Mouse (Mus musculus) limb, embryonic 12.5 days (tissue): ENCODE data around the gene Auts2. TPM values are rescaled to one million over a fixed set of nuclear protein-coding genes. Genes with fewer than 3 reads are reported as not detected.
A peak's percentile ranks its signal among the peaks of the same experiment; 100 is the strongest.

ENCODE experiments used
- ATAC-seq: fragments of 200-750 bp; cut with Nextera tagmentation; 2 replicates; pipeline ENCODE4 v1.8.0; 2017; ENCODE audit warnings: low read depth, moderate TSS enrichment; ENCODE audit not compliant: insufficient number of reproducible peaks, insufficient read depth, low FRiP score, low TSS enrichment
- H3K27ac ChIP-seq: fragments of 300-500 bp; sonication (generic); 2 replicates; pipeline ENCODE4 v1.5.1; 2016; ENCODE audit warnings: mild to moderate bottlenecking, moderate library complexity
- H3K27me3 ChIP-seq: fragments of 300-500 bp; sonication (generic); 2 replicates; pipeline ENCODE4 v1.6.1; 2016; ENCODE audit warnings: mild to moderate bottlenecking, moderate library complexity
- H3K36me3 ChIP-seq: fragments of 300-500 bp; sonication (generic); 2 replicates; pipeline ENCODE4 v1.6.1; 2016; ENCODE audit warnings: mild to moderate bottlenecking, moderate library complexity
- H3K4me1 ChIP-seq: fragments of 300-500 bp; sonication (generic); replicated peaks from 2 replicates; pipeline ENCODE4 v1.6.1; 2016
- H3K4me2 ChIP-seq: fragments of 300-500 bp; sonication (generic); 2 replicates; pipeline ENCODE4 v1.6.1; 2016; ENCODE audit warnings: mild to moderate bottlenecking, moderate library complexity
- H3K4me3 ChIP-seq: fragments of 300-500 bp; sonication (generic); replicated peaks from 2 replicates; pipeline ENCODE4 v1.5.1; 2016; ENCODE audit warnings: mild to moderate bottlenecking
- H3K9ac ChIP-seq: fragments of 300-500 bp; sonication (generic); replicated peaks from 2 replicates; pipeline ENCODE4 v1.6.1; 2016; ENCODE audit warnings: mild to moderate bottlenecking, moderate library complexity
- H3K9me3 ChIP-seq: fragments of 300-500 bp; sonication (generic); 2 replicates; pipeline ENCODE4 v1.6.1; 2016; ENCODE audit warnings: mild to moderate bottlenecking, moderate library complexity
- WGBS: fragments of 180-500 bp; shearing (Covaris S2); methylation state at CpG from one replicate; pipeline ENCODE4 v1.1.7; 2016; 5-methylcytosine and 5-hydroxymethylcytosine counted together
- polyA plus RNA-seq: library from polyadenylated mRNA; unstranded; fragments of >200 nt; fragmentation: Nextera tagmentation; extraction: Ambion mirVana; gene quantifications from 2 replicates; pipeline ENCODE4 v1.2.1, GENCODE M21; 2016

The Auts2 gene
- polyA plus RNA-seq, 1 experiment from 2014 or later: 66.4 TPM

DNA sequence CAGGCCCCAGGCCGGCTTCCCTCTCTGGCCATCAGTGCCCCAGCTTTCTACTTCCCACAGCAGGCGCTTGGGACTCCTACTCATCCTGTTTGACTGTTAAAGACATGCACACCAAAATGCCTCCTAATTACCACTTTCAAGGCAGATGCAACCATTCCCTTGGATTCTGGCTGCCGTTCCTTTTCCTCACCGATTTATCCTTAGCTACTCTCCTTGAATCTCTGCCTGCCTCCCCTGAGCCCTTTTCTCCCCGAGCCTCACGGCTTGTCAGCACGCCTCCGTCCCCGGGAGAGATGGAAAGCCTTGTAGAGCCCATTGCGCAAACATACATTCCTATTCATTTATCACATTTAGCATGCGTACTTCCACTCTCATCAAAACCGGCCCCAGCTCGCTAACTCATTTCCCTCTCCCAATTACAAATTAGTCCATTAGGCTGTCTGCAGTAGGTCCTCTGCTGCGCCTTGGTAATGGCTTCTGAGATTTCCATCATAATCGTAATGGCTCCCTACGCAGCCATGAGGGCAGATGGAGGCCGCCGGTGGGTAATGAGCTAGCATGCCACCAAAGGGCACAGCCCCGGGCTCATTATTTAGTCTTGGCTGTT lies 825.7 kb downstream of the Auts2 start:
- Histone ChIP-seq H3K36me3 (peaks cover 10% of the 10 kb centered on the region), H3K4me1 (peaks cover 28% of the 10 kb centered on the region), H3K27ac (no peak overlapping the region), H3K9me3 (peaks cover 2% of the 10 kb centered on the region; the same call in 1 of the 2 replicates), H3K27me3 (peaks cover 29% of the 10 kb centered on the region), H3K4me3 (no peak overlapping the region), H3K4me2 (0 out of 2 replicates have a peak overlapping the region, but pooled peaks have one; percentile 2), H3K9ac (no peak overlapping the region)
- 51% methylated on average over 19 of the region's 19 CpGs for WGBS
- no peak for ATAC-seq

DNA sequence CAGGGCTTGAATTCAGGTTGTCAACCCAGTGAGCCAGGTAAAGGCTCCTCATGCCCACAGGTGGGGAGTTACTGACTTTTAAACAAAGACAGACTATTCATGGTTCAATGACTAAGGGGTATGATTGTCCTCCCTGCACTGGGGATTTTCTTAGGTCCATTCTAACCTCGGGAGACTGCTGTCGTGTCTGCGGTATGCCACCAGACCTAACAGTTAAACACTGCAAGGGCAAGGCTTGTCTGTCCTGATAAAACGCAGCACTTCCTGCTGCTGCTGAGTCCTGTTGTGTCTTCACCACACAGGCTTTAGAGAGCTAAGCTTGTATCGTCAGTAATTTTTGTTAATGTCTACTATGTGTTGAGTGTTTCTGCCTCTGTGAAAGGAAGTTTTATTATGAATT lies 828.2 kb downstream of the Auts2 start:
- peaks cover 26% of the 10 kb centered on the region for H3K27me3 ChIP-seq
- H3K9ac ChIP-seq: no peak overlapping the region
- no peak overlapping the region for H3K27ac ChIP-seq
- peaks cover 4% of the 10 kb centered on the region; the same call in 1 of the 2 replicates for H3K9me3 ChIP-seq
- H3K36me3 ChIP-seq: peaks cover 10% of the 10 kb centered on the region
- no peak for ATAC-seq
- H3K4me3 ChIP-seq: no peak overlapping the region
- 90% methylated on average over 5 of the region's 5 CpGs for WGBS
- H3K4me1 ChIP-seq: peaks cover 44% of the 10 kb centered on the region
- no peak overlapping the region for H3K4me2 ChIP-seq

DNA sequence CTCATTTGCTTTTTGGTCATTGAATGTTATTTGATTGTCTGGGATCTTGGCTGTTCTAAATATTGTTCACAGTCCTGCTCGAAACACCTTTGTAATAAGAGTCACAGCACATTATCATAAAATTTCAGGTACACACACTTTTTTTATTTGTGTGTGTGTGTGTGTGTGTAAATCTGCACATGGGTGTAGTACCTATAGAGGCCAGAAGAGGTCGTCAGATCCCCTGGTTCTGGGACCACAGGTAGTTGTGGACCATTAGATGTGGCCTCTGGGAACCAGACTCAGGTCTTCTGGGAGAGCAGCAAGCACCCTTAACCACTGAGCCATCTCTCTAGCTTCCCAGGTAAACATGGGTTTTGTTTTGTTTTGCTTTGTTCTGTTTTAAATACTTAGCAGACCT lies 830.7 kb downstream of the Auts2 start:
- Histone ChIP-seq H3K4me3 (no peak overlapping the region), H3K9me3 (peaks cover 4% of the 10 kb centered on the region; the same call in 1 of the 2 replicates), H3K27me3 (peaks cover 12% of the 10 kb centered on the region), H3K9ac (no peak overlapping the region), H3K4me1 (peaks cover 30% of the 10 kb centered on the region), H3K4me2 (no peak overlapping the region), H3K36me3 (peaks cover 10% of the 10 kb centered on the region), H3K27ac (no peak overlapping the region)
- no peak for ATAC-seq
- WGBS: 93% methylated on average over 2 of the region's 2 CpGs

DNA sequence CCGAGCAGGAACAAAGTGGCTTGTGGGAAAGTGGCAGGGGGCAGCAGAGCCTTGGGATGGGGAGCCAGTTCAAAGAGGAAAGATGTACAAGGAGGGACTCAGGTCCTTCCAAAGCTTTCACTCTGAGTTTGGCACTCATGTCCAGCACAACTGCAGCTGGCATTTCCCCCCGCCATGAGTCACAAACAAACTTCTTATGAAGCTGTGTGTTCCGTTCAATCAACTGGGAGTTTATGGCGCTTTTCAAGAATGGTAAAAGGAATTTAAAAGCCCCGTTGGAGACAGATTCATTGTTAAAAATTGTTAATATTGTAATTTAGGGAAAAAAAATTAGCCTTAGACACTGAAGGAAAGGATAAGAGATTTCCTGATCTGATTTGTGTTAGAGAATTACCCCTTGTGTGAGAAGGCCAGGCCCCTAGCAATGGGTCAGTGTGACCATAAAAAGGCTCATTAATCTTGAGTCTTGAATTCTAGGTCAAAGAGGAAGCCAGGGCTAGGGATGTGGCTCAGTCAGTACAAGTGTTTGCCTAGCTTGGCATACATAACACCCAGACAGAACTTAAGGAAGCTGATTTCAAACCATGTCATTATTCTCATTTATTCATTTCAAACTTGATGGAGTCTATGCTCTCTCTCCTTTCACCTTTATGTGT lies 831.5 kb downstream of the Auts2 start:
- H3K9ac ChIP-seq: no peak overlapping the region
- H3K27ac ChIP-seq: peak overlapping the region; percentile 66
- H3K4me1 ChIP-seq: peaks cover 26% of the 10 kb centered on the region
- H3K27me3 ChIP-seq: 0 out of 2 replicates have a peak, but pooled peaks cover 6% of the 10 kb centered on the region
- peaks cover 4% of the 10 kb centered on the region; the same call in 1 of the 2 replicates for H3K9me3 ChIP-seq
- no peak; the same call in 1 of the 2 replicates for ATAC-seq
- peaks cover 10% of the 10 kb centered on the region for H3K36me3 ChIP-seq
- WGBS: 21% methylated on average over 5 of the region's 5 CpGs
- no peak overlapping the region for H3K4me3 ChIP-seq
- no peak overlapping the region for H3K4me2 ChIP-seq

DNA sequence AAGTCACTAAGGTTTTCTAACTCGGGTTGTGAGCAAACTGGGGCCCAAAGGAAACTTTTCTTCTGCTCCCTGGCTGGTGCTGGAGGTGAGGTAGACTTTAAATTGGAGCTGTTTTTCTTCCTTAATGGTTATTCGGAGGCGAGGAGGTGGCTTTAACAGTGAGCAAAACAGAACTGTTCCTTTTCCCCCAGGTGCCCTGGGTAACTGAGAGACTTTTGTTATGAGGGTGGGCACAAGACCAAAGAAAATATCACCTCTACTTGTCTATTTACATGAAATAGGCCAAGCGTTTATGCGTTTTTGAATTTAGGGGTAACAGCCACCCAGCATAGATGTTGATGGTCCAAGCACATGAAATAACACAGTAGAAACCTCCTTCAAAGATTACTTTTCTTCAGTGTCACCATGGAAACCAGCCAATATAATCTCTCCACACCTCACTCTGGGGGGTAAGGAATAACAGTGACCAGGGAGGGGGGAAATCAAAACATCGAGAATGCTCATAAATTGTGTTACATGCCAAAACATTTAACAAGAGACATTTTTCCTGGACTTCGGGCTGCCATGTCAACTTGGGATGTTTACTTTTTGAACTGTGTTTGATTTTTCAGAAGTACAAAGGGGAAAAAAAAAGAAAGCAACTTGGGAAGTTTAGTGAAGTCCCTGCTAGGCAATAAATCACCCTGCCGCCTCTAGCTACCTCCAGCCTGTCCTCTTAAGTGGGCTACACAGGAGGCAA lies 832.2 kb downstream of the Auts2 start:
- Histone ChIP-seq H3K4me3 (no peak overlapping the region), H3K36me3 (peaks cover 8% of the 10 kb centered on the region), H3K4me1 (peaks cover 26% of the 10 kb centered on the region), H3K9ac (no peak overlapping the region), H3K4me2 (no peak overlapping the region), H3K27me3 (no peaks in the 10 kb centered on the region), H3K27ac (peak overlapping the region; percentile 66), H3K9me3 (peaks cover 4% of the 10 kb centered on the region; the same call in 1 of the 2 replicates)
- 31% methylated on average over 8 of the region's 8 CpGs for WGBS
- peak; percentile 65; the same call in 1 of the 2 replicates for ATAC-seq

DNA sequence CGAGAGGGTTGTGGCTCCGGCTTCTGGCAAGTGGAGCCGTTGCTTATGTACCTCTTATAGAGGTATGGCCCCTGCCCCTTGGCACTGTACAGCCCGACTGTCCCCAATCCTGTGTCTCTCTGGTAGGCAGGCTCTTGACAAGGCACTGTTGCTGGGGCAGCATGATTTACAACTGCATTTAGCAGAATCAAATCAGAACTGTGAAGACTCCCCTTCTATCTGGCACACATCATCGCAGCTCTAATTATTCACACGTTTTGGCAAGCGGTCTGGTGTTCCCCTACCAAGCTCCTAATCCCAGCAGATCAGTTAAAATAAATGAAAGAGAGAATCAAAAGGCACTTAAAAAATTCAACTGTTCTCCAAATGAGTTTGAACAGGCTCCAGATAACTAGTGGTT lies 835.7 kb downstream of the Auts2 start:
- Histone ChIP-seq H3K36me3 (no peaks in the 10 kb centered on the region), H3K4me2 (no peak overlapping the region), H3K9ac (no peak overlapping the region), H3K27ac (no peak overlapping the region), H3K4me3 (no peak overlapping the region), H3K4me1 (peaks cover 26% of the 10 kb centered on the region), H3K27me3 (peaks cover 8% of the 10 kb centered on the region; the same call in 1 of the 2 replicates), H3K9me3 (peaks cover 2% of the 10 kb centered on the region; the same call in 1 of the 2 replicates)
- 74% methylated on average over 7 of the region's 7 CpGs for WGBS
- no peak for ATAC-seq

DNA sequence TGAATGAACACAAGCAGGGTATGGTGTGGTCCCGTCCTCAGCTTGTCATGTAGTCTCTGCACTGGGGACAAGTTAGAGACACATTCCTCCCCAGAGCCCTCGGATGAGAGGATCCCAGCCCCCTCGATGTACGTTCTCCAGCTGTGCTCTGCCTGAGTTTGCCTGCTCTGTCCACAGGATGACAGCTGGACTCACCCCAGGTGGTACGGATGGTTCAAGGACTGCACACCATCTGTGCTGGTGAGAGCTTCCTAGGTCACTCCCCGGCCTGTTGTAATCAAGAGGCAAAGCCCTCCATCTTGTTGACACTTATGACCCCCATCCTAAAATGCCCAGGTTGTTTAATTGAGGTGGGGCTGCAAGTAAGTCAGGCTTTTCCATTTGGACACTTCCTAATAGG lies 839.4 kb downstream of the Auts2 start:
- Histone ChIP-seq H3K9ac (no peak overlapping the region), H3K27me3 (peaks cover 8% of the 10 kb centered on the region; the same call in 1 of the 2 replicates), H3K9me3 (no peaks in the 10 kb centered on the region), H3K4me3 (no peak overlapping the region), H3K4me1 (peaks cover 14% of the 10 kb centered on the region), H3K4me2 (no peak overlapping the region), H3K27ac (no peak overlapping the region), H3K36me3 (no peaks in the 10 kb centered on the region)
- 18% methylated on average over 6 of the region's 6 CpGs for WGBS
- no peak for ATAC-seq

DNA sequence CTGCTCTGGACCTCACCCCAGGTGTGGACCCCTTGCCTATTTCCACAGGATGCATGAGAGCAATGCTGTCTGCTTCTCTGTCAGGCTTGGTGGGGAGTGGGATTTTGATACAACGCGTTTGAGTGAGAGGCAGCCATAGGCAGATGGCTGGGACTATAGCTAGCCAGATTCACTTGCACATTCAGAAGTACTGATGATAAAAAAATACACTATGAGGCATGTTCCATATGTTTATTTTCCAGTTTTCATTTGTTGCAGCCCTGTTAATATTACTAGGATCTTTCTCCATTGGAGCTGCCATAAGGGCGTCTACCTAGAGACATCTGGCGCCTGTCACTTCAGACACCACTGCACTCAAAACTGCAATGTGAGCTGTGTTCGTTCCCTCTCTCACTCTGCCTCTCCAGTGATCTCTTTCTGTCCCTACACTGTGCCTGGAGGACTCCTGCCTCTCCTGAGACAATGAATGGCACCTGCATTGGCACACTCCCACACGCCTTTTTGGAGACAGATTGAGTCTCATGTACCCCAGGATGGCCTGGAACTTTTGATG lies 840.2 kb downstream of the Auts2 start:
- Histone ChIP-seq H3K27ac (no peak overlapping the region), H3K9ac (no peak overlapping the region), H3K27me3 (peaks cover 8% of the 10 kb centered on the region; the same call in 1 of the 2 replicates), H3K4me3 (no peak overlapping the region), H3K4me2 (no peak overlapping the region), H3K36me3 (no peaks in the 10 kb centered on the region), H3K4me1 (peaks cover 22% of the 10 kb centered on the region), H3K9me3 (no peaks in the 10 kb centered on the region)
- WGBS: 86% methylated on average over 6 of the region's 6 CpGs
- ATAC-seq: no peak

DNA sequence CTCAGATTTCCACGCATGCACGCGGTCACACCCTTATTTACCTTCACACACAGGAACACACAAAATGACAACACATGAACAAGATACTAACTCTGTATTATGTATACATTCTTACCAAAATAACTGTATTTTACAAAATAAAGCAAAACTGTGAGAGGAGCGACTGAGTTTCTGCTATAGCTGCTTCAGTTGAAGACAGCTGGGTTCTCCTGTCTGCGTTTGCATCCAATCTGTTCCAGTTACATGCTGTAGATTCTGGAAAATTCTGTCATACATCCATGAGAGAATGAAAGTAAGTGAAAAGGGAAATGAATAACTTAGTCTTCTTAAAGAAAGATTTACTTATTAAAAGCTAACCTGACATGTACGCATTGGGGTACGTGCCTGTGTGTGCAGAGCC lies 844.2 kb downstream of the Auts2 start:
- Histone ChIP-seq H3K9me3 (no peaks in the 10 kb centered on the region), H3K4me1 (peaks cover 42% of the 10 kb centered on the region), H3K9ac (no peak overlapping the region), H3K27me3 (0 out of 2 replicates have a peak, but pooled peaks cover 5% of the 10 kb centered on the region), H3K4me2 (no peak overlapping the region), H3K4me3 (no peak overlapping the region), H3K27ac (no peak overlapping the region), H3K36me3 (no peaks in the 10 kb centered on the region)
- no peak for ATAC-seq
- whole genome bisulfite sequencing: 95% methylated on average over 7 of the region's 7 CpGs

DNA sequence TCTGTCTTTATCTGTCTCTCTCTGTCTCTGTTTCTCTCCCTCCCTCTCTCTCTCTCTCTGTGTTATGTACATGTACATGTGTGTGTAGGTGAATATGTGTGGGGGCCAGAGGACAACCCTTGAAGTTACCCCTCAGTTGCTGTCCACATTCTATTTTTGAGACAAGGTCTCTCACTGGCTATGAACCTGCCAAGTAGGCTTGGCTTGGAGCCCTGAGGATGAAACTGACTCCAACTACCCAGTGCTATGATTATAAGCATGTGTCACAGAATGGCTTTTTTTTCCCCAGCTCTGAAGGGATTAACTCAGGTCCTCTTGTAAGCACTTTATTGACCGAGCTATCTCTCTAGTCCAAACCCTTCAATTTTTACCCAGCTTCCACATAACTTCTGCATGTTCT lies 852.4 kb downstream of the Auts2 start:
- Histone ChIP-seq H3K4me3 (no peak overlapping the region), H3K27ac (no peak overlapping the region), H3K4me1 (no peaks in the 10 kb centered on the region), H3K27me3 (no peaks in the 10 kb centered on the region), H3K9ac (no peak overlapping the region), H3K36me3 (no peaks in the 10 kb centered on the region), H3K9me3 (no peaks in the 10 kb centered on the region), H3K4me2 (no peak overlapping the region)
- 78% methylated on average over 1 of the region's 1 CpGs for WGBS
- no peak for ATAC-seq
